Mouse (Mus musculus): ENCODE measurements around the gene Calcb.
"Not testable (repeated sequence)": the region's sequence is repeated elsewhere in the genome, so short reads cannot be mapped to it uniquely, and the experiment has no call there.

The Calcb gene

DNA sequence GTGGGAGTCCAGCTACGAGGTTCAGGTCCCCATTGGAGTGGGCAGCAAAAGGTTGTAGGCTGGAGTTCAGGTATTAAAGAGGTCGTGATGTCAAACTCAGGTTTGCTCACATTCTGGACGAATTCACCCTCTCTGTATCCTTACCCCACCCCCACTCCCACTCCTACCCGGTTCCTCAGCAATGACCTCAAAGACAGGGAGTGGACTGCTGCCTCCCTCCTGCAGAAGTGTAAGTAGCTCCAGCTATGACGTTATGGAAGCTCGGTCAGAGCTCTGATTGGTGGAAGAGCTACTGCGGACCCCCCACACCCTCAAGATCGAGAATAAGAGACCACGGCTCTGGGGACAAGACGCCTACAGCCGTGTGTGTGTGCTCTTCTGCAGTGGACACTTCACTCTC is at the start of gene Calcb:
Gene Calcb, plus strand, starts transcription at position 344 of the 400 bp plus-strand sequence.
- no peak for DNase-seq (ENCODE audit: low spot score in 2 of 2)

DNA sequence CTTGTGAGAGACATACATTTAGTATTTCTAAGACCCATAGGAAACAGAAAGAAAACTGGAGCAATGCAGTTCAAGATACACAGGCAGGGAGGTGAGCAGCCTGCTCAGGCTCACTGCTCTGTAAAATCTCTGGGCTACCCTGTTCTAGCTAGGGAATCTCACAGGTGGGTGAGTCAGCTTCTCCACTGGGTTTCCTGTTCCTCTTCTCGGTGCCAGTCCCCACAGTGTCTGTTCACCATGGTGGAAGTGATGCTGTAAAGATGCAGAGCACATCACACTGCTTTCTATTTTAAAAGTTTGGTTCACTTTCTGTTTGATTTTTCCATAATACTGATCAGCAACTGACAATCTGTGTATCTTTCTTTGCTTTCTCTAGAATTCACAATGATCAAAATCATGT is 47.0 kb upstream of the Calcb start:
- DNase-seq (ENCODE audit: low spot score in 2 of 2) = no peak

DNA sequence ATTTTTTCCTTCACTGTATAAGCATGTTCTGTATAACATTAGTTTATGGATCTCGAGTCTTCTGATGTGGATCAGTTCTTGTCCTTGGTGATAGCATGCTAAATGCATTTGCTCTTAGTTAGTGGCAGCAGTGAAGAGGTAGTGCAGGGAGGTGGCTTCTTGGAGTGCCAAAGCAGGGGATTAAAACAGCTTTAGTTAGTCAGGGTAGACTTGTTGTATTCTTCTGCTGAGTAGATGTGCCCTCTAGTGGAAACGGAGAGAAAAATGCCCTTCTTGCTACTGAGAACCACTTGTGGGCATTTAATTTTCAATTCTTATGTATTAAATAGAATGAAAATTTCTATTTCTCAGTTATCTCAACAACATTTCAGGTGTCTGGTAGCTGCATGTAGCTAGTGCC is 45.7 kb upstream of the Calcb start:
- no peak for DNase-seq (ENCODE audit: low spot score in 2 of 2)

DNA sequence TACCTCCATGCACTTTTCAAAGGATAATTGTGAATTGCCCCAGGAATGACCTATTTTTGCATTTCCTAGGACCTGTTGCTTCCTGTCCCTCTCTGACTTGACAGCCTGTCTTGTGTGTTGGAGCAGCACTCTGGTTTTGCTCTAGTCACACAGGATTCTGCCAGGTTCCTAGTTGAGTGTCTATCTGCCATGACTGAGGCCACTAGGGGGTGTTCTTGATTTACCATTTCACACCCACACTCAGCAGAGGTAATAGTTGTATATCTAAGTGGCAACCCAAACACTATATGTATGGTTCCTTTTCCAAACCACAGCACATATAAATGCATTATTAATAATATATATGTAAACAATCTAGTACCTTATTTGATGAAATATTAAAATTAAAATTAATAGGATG is 26.1 kb upstream of the Calcb start:
- DNase-seq (ENCODE audit: low spot score in 2 of 2) = no peak

DNA sequence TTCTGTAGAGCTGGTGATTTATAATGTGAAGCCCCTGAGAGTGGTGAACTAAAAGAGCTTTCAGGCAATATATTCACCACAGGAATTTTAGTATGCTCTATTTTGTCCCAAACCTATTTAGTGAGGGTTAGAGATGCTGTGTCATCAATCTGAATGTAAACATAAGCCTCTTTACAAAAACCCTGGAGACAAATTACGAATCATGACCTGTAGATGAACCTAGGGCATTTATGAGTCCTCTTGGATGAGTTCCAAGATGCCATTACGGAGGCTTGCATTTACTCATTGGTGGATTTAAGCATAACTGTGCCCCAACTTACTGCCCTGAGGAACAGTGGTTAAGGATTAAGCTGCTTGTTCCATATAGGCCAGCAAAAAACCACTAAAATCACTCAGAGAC is 17.6 kb upstream of the Calcb start:
- DNase-seq (ENCODE audit: low spot score in 2 of 2) = no peak

DNA sequence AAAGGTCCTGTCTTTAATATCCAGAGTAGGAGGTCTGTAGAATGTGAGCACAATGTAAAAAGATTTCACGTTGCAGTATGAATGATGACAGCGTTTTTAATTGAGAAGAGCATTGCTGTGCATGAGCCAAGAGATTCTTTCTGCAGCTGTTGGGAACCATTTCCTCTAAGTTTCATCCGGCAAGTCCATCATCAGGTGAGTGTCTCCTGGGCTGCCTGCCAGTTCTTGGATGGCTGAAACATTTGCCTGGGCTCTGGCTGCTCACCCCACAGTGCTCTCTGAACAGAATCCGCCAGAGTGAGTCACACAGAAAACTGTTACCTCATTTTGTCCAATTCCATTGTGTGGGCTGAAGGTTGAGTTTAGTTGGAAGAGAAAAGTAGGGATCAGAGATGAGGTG is 11.7 kb upstream of the Calcb start:
- DNase-seq (ENCODE audit: low spot score in 2 of 2) = no peak

DNA sequence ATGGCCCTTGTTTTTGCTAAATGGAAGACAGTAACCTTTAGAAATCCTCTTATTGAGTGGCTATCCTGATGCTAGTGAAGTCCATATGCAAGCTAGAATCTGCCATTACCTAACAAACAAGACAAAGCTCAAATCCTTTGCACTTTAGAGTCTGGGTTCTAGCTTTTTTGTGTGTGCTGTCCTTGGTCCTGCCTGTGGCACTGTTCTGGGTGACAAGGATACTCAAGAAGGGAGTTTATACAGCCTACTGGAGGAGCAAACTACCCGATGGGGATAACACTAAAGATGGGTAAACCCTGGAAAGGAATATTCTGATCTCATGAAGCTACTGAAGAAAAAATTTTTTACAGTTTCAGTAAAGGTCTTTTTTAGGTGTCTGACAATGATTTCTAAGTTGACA is 11.0 kb upstream of the Calcb start:
- DNase-seq (ENCODE audit: low spot score in 2 of 2) = no peak

DNA sequence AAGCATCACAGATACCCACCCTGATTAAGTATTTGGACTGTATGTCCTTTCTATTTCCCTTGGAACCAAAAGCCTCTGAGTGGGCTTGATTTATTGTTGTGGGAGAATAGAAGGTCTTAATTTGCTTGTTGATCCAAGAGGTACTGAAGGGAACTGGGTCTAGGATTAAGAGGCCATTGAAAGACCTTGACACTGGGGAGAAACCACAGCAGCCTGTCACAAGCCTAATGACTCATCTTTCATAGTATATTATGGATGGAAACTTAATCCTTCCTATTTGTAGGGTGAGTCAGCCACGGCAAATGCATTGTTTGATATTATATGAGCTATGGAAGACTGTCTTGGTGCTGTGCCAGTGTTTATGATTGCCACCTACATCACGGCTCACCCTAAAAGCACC is 8.0 kb upstream of the Calcb start:
- DNase-seq (ENCODE audit: low spot score in 2 of 2) = no peak

DNA sequence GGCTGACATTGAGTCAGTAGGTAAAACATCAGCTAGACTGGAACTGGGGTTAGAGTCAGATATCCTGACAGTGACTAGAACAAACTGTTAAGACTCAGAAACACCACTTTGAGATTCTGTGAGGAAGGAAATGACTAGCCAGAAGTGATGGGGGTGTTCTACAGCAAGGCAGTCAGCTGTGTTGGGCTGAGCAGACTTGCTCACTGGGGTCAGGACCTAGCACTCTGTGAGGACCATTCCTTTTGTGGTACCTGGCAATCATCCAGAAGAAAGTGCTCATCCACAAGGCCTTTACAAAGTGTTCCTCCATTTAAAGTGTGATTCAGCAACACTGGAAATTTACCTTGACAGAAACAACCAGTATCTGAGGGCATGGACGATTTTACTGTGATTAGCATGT is 5.9 kb upstream of the Calcb start:
- DNase-seq (ENCODE audit: low spot score in 2 of 2) = no peak

DNA sequence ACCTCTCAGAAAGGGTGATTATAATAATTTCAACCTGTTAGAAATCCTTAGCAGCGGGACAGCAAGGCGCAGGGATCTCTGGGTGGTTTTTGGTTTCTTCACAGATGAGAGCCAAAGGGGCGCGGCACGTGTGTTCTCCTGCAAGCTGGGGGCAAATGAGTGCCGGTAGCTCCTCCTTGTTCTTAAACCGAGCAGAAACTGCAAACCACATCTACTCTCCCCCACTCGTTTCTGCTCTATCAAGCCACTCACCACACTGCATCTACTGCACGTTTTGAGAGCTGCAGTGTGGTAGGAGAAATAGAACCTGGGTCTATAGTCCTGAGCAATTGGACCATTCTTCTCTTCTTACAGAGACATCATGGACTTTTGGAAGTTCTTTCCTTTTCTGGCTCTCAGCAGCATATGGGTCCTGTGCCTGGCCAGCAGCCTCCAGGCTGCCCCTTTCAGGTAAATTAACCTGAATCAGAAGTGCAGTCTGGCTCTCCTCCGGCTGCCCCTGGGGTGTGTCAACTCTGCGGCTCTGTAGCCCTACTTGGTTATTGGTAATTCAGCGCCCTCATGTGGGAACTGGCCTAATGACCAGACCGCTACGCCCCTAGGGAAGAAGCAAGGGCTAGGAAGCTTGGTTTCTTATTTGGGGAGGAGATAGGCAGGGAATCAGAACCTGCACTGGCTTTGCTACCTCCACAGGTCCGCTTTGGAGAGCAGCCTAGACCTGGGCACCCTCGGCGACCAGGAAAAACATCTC is 1.1 kb downstream of the Calcb start:
- no peak for DNase-seq (ENCODE audit: low spot score in 2 of 2)

DNA sequence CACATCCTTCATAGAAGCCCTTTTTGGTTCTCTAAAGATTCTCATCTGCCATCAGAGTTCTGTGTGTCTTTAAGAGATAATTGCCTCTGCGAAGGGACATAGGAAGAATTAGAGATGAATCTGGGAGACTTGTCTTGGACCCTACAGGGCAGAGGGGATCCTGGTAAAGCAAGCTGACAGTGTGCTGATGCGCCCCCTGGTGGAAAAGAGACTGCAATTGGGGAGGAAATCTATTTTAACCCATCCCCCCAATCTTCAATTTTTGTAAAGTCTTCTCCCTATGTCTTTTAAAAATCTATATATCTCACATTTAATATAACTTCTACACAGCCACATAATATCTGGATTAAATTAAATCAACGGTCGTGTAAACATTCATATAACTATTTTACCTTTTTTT is 11.3 kb downstream of the Calcb start:
- not testable (repeated sequence) for DNase-seq (ENCODE audit: low spot score in 2 of 2)

DNA sequence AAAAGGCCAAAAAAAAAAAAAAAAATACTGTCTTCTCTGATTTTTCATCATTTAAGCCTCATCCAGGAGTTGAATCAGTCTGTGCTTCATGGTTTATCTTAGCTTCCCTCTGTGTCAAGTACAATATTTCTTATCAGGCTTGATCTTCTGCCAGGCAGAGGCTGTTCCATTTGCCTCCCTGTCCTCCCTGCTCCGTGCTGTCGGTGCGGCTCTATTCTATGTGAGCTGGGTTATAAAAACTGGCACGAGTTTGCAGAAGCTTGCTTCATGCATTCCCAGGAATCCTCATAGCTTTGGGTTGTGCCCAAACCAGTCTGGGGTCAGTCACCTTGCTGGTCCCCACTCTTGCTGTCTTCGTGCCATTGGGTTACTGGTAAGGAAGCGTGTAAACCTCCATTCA is 12.7 kb downstream of the Calcb start:
- no peak for DNase-seq (ENCODE audit: low spot score in 2 of 2)

DNA sequence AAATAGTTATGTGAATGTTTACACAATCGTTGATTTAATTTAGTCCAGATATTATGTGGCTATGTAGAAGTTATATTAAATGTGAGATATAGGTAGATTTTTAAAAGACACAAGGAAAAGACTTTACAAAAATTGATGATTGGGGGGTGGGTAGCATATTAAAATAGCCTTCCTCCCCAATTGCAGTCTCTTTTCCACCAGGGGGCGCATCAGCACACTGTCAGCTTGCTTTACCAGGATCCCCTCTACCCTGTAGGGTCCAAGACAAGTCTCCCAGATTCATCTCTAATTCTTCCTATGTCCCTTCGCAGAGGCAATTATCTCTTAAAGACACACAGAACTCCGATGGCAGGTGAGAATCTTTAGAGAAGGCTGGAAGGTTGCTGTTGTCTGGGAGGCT is 13.3 kb downstream of the Calcb start:
- DNase-seq (ENCODE audit: low spot score in 2 of 2) = not testable (repeated sequence)

DNA sequence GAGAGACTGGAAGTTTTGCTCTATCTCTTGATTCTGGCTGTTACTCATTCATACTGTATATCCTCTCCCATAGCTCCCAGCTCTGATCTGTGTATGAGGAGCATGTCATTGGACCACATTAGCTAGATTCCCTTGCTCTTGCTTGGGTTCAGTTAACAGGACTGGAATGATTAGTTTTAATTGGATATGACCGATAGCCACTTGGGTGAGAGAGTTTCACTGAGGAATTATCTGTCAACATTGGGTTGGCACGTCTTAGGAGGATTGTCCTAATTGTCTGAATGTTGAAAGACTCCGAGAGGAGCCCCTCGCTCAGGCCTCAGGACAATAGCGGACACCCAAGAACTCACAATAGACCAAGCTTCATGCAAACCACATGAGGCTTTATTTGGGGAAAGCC is 17.8 kb downstream of the Calcb start:
- no peak for DNase-seq (ENCODE audit: low spot score in 2 of 2)

DNA sequence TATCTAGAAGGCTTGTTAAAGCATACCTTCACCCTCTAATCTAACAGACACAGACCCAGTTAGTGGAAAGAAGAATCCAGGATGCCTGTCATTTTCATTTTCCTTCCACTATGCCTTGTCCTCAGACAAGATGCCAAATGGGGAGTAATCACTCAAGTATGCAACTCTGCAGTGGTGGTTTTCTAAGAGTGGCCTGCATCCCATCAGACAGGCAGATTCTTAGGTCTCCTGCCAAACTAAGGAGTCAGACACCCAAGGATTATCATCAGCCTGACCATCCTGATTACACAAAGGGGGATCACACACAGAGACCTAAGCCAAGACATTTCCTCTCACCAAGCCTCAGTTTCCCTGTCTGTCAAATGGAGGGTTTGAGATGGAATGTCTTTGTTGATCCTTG is 19.7 kb downstream of the Calcb start:
- no peak for DNase-seq (ENCODE audit: low spot score in 2 of 2)

DNA sequence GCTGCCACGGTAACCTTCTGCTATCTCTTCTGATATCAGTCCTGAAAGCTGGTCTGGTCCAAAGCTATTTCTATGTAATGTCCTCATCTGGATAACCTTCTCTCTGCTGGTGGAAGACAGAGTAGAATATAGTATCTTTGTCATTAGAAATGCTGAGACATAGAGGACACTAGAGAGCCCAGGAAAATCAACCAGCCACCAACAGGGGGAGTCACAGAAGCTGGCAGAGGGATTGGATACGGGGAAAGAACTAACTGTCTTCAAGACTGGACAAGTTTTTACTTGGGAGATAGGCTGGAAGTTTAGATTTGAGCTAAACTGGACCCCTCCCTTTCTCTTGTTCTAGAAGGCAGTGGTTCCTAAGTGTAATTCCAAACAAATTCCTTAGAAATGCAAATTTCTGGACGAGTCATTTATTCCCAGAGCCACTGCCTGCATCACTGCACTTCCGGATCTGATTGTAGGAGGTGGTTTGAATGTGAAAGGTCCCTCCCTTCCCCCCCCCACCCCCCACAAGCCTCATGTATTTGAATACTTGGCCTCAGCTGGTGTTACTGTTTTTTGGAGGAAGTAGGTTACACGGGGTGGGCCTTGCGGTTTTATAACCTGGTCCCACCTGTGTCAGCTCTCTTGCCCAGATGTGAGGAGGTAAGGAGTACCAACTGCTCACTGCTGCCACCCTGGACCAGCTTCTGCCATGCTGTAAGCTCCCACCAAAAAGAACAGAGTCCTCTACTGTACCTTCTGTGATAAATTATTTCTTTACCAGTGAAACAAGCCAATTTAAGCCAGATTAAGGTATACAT is 22.1 kb downstream of the Calcb start:
- DNase-seq (ENCODE audit: low spot score in 2 of 2) = no peak

DNA sequence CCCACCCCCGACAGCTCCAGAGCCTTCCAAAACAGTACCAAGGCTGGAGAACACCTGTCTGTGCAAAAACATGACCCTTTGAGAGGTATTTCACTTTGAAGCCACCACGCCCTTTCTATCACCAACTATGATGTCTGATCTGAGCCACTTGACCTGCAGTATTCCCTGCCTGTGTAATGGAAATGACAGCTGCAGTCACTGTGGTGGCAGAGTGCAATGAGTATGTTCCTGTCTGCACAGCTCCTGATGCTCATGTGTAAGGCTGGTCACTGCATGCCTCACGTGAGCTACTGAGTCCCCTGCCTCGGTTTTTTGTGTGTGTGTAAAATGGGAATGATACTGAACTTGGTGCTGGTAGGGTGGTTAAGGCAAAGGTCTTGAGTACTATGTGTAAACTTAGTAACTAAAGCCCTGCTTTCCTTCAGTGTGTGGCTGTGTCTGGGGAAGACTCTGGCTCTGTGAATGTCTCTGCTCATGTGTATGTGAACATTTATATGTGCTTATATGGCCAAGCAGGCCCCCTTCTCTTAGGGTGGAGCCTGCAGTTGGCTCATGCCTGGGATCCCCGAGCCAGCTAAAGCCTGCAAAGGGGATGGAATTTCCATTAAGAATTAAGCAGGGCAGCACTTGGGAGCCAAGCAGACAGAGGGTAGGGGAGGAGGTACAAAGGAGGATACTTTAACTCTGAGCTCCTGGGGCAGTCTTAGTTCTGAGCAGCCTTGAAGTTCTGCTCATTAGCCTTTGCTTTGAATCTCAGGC is 24.8 kb downstream of the Calcb start, which contains the start of gene Insc:
Gene Insc, plus strand, starts transcription at position 673 of the 759 bp plus-strand sequence.
- DNase-seq (ENCODE audit: low spot score in 2 of 2) = no peak

DNA sequence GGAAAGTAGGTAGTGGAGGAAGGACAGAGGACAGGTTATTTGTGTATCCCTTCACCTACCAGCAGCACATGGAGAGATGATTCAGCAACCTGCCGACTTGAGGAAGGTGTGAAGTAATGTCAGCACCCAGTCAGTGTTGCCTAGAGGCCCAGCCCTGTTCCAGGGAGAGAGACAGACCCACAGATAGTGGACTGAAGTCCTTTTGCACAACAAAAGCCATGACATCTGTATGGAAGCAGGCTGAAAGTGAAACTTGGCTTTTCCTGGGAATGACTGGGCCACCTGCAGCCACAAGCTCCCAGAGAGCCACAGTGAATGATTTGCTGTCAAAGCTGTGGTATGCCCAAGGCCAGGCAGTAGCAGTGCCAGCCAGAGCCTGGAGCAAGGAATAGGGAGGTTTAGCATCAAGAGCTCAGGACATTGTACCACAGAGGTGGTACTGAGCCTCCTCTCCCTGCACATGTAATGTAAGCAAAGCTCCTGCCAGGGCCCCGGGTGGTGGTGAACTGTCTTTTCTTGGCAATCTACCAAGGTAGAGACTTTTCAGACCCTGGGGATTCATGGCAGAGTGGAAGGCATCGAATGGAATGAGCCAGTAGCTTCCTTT is 26.3 kb downstream of the Calcb start:
- no peak for DNase-seq (ENCODE audit: low spot score in 2 of 2)

DNA sequence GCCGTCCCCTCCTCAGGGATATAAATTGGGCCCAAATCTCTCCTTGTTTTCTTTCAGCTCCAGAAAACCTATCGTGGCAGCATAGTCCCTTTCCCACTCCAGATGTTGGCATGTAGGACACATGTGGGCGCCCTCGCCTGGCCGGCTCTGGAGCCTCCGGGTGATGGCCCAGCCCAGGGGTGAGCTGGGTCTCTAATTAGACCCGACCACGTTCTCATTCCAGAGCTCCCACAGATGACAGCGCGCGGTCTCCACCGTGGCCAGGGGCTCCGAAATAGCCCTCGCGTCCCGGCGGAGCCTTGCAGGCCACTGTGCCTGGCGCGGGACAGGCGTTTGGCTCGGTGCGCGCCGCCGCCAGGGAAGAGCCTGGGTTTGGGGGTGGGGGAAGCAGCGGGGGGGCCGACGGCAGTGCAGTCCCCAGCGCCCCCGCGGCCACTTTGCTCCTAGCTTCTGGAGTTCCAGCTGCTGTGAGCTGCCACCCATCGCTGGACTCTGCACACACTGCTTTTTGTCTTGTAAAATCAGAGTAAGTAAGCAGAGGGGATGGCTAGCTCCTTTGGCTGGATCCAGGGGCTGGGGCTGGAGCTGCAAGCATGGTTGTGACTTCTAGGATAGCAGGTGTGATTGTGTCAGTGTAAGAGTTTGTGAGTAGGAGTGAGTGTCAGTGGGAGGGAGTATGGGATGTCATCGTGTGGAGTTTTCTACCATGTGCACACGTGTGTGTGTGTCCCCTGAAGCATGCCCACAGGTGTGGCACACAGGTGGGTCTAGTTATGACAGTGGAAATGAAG is 27.2 kb downstream of the Calcb start:
- DNase-seq (ENCODE audit: low spot score in 2 of 2) = no peak

DNA sequence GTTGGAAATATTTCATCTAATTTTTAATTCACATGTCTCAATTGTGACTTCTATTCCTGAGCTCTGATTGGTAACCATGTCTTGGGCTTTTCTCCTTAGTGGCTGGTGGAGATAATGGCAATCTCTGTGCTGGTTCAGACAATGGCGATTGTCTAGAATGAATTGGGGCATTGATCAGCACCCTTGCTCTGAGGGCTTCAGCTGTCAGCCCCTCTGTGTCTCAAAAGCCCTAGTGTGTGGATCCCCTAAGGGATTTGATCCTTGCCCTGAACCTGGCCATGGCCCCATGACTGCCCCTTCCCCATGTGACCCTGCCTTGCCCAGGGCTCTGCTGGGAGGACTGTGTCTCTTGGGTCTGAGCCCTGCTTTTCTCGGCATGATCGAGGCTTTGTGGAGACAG is 29.2 kb downstream of the Calcb start:
- no peak for DNase-seq (ENCODE audit: low spot score in 2 of 2)

DNA sequence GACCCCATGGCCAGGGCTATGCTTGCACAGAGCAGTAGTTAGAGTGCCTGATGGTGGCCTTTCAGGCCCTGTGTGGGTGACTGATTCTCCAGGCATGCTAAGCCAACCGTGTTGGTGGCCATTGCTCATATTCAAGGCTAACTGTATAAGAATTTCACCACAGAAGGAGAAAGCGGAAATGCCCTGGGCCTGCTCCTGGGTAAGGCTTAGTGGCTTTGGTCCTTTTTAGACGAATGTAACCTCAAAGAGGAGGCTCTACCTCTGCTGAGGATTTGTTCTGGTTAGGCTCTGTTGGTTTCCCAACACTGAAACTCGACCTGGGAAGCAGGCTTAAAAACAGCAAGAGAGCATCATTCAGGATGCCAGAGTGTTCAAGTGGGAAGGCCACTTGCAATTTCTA is 29.8 kb downstream of the Calcb start:
- DNase-seq (ENCODE audit: low spot score in 2 of 2) = no peak

Measured in spleen, postnatal 4 days (tissue).